Mouse (Mus musculus): ENCODE results near the gene Son. TPM values are rescaled to one million over a fixed set of nuclear protein-coding genes. Genes with fewer than 3 reads are reported as not detected.
A peak's percentile ranks its signal among the peaks of the same experiment; 100 is the strongest.

The Son gene
- 36.9 and 39.0 TPM in 2 replicates for polyA plus RNA-seq (2015; fragmentation: Nextera tagmentation; extraction: Ambion mirVana)

DNA sequence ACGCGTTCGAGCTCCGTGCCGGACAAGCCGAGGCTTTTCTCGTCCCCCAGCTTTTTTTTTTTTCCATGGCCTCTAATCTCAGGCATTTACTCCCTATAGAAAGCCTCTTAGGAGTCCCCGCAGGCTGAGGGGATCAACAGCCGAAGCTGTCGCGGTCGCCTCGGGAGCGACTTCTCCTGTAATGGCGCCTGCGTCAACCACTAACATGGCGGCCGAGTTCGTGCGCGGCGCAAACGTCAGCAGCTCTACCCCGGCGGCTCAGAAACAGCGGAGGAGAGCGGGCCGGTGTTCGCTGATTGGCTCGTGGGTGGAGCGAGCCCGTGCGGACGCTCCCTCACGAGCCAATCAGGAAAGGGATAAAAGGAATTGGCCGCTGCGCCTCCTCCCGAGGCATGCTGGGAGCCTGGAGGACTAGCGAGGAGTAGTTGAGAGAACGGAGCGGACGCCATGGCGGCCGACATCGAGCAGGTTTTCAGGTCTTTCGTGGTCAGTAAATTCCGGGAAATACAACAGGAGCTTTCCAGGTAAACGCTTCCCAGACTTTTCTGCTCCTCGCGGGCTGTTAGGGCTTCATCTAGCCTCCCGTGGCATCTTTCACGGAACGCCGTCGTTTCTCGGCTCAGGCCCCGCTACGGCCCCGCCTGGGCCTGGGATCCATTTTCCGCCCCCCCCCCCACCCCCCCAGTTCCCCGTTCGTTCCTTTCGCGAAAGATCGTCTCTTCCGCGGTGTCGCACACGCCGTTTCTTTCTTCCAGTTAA is at the start of gene Son:
Gene Son (plus strand): TSS at position 46 of the 759 bp plus-strand sequence.
- 0% methylated on average over 68 of the region's 70 CpGs for WGBS (ENCODE audit: insufficient replicate concordance)

GRCm38 (mm10) chr16:91597672-91598010 is 49.7 kb upstream of the Son start, which contains the start of gene Tmem50b:
Tmem50b (minus strand) TSS chr16:91597800.
- Histone ChIP-seq H3K36me3 (ENCODE audit: control insufficient read depth, insufficient read depth) (no peaks in the 10 kb centered on the region), H3K27ac (ENCODE audit: low read length) (0 out of 2 replicates have a peak within 1 kb of the TSS, but pooled peaks have one; percentile 35), H3K4me3 (ENCODE audit: low read depth, low read length) (peak within 1 kb of the TSS; percentile 74), H3K4me2 (ENCODE audit: low read depth, low read length) (peak within 1 kb of the TSS; percentile 97), H3K9ac (ENCODE audit: low read depth, low read length) (peak within 1 kb of the TSS; percentile 74), H3K4me1 (ENCODE audit: control insufficient read depth, low read depth, low read length) (peaks cover 18% of the 10 kb centered on the region), H3K27me3 (ENCODE audit: control insufficient read depth, insufficient read depth, low read depth, low read length) (peaks cover 14% of the 10 kb centered on the region), H3K9me3 (replicated peaks; ENCODE audit: control insufficient read depth, low read length) (no peaks in the 10 kb centered on the region)
- WGBS (ENCODE audit: insufficient replicate concordance), result under 1% methylated on average over 34 of the region's 34 CpGs
- ATAC-seq (ENCODE audit: low read depth), result peak; percentile 98

More for the DNA sequence above, at the start of gene Son:
- Histone ChIP-seq H3K9me3 (replicated peaks; ENCODE audit: control insufficient read depth, low read length) (no peaks in the 10 kb centered on the region), H3K4me2 (ENCODE audit: low read depth, low read length) (peak within 1 kb of the TSS; percentile 99), H3K27me3 (ENCODE audit: control insufficient read depth, insufficient read depth, low read depth, low read length) (no peaks in the 10 kb centered on the region), H3K4me3 (ENCODE audit: low read depth, low read length) (peak within 1 kb of the TSS; percentile 90), H3K9ac (ENCODE audit: low read depth, low read length) (peak within 1 kb of the TSS; percentile 91), H3K4me1 (ENCODE audit: control insufficient read depth, low read depth, low read length) (peaks cover 11% of the 10 kb centered on the region), H3K27ac (ENCODE audit: low read length) (peak within 1 kb of the TSS; percentile 99), H3K36me3 (ENCODE audit: control insufficient read depth, insufficient read depth) (peaks cover 12% of the 10 kb centered on the region)
- ATAC-seq (ENCODE audit: low read depth), result peak; percentile 92

GRCm38 (mm10) chr16:91599242-91599641 is 48.1 kb upstream of the Son start:
- peaks cover 18% of the 10 kb centered on the region for H3K4me1 ChIP-seq (ENCODE audit: control insufficient read depth, low read depth, low read length)
- no peak for ATAC-seq (ENCODE audit: low read depth)
- no peak overlapping the region for H3K4me3 ChIP-seq (ENCODE audit: low read depth, low read length)
- no peak overlapping the region for H3K27ac ChIP-seq (ENCODE audit: low read length)
- H3K36me3 ChIP-seq (ENCODE audit: control insufficient read depth, insufficient read depth), result no peaks in the 10 kb centered on the region
- no peak overlapping the region for H3K9ac ChIP-seq (ENCODE audit: low read depth, low read length)
- H3K9me3 ChIP-seq (replicated peaks; ENCODE audit: control insufficient read depth, low read length), result no peaks in the 10 kb centered on the region
- H3K27me3 ChIP-seq (ENCODE audit: control insufficient read depth, insufficient read depth, low read depth, low read length), result peaks cover 14% of the 10 kb centered on the region
- H3K4me2 ChIP-seq (ENCODE audit: low read depth, low read length), result no peak overlapping the region

DNA sequence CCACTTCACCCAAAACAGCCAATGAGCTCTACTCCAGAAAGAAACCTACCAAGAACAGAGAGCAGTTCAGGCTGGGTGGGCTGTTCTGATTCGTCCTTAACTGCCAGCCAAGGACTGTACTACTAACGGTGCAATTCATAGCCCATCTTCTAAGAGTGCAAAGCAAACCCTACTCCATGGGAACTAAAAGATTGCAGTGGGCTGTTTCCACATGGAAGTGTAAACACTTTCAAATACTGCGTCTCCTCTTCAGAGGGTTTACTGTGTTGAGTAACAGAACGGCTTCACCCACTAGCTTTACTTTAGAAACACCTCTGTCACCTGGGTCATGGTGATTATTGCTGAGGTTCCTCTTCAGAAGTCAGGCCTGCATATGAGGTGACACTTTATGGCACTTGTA is 46.2 kb upstream of the Son start:
- no peak overlapping the region for H3K27ac ChIP-seq (ENCODE audit: low read length)
- 48% methylated on average over 4 of the region's 4 CpGs for WGBS (ENCODE audit: insufficient replicate concordance)

GRCm38 (mm10) chr16:91601693-91602092 is 45.6 kb upstream of the Son start:
- Histone ChIP-seq H3K27me3 (ENCODE audit: control insufficient read depth, insufficient read depth, low read depth, low read length) (peaks cover 14% of the 10 kb centered on the region), H3K4me2 (ENCODE audit: low read depth, low read length) (no peak overlapping the region), H3K4me3 (ENCODE audit: low read depth, low read length) (no peak overlapping the region), H3K4me1 (ENCODE audit: control insufficient read depth, low read depth, low read length) (peaks cover 10% of the 10 kb centered on the region), H3K9me3 (replicated peaks; ENCODE audit: control insufficient read depth, low read length) (no peaks in the 10 kb centered on the region), H3K36me3 (ENCODE audit: control insufficient read depth, insufficient read depth) (no peaks in the 10 kb centered on the region), H3K9ac (ENCODE audit: low read depth, low read length) (no peak overlapping the region), H3K27ac (ENCODE audit: low read length) (no peak overlapping the region)
- 49% methylated on average over 9 of the region's 9 CpGs for WGBS (ENCODE audit: insufficient replicate concordance)
- no peak for ATAC-seq (ENCODE audit: low read depth)

More for the DNA sequence above, 46.2 kb upstream of the Son start:
- ATAC-seq (ENCODE audit: low read depth), result no peak
- Histone ChIP-seq H3K4me2 (ENCODE audit: low read depth, low read length) (no peak overlapping the region), H3K27me3 (ENCODE audit: control insufficient read depth, insufficient read depth, low read depth, low read length) (peaks cover 14% of the 10 kb centered on the region), H3K9me3 (replicated peaks; ENCODE audit: control insufficient read depth, low read length) (no peaks in the 10 kb centered on the region), H3K4me1 (ENCODE audit: control insufficient read depth, low read depth, low read length) (peaks cover 17% of the 10 kb centered on the region), H3K9ac (ENCODE audit: low read depth, low read length) (no peak overlapping the region), H3K36me3 (ENCODE audit: control insufficient read depth, insufficient read depth) (no peaks in the 10 kb centered on the region), H3K4me3 (ENCODE audit: low read depth, low read length) (no peak overlapping the region)

DNA sequence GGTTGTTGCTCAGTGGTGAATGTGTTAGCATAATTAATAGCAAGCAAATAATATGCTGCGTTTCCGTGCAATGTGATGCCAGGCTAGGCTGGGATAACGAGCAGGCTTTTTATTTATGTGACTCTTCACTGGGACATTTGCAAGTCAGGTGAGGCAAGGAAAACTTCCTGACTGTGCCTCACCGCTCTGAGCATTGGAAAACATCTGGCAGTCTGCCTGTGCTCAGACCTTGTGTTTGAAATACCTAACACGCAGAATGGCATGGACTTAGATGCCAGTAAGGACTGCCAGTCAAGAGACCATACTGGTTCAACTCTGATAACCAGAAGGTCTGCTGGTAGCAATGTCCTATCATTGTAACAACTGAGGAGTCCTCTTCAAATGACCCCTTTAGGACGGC is 42.1 kb upstream of the Son start:
- no peak overlapping the region for H3K27ac ChIP-seq (ENCODE audit: low read length)
- H3K9me3 ChIP-seq (replicated peaks; ENCODE audit: control insufficient read depth, low read length), result no peaks in the 10 kb centered on the region
- no peak overlapping the region for H3K4me2 ChIP-seq (ENCODE audit: low read depth, low read length)
- no peak for ATAC-seq (ENCODE audit: low read depth)
- 69% methylated on average over 6 of the region's 6 CpGs for WGBS (ENCODE audit: insufficient replicate concordance)
- H3K4me3 ChIP-seq (ENCODE audit: low read depth, low read length), result no peak overlapping the region
- no peak overlapping the region for H3K9ac ChIP-seq (ENCODE audit: low read depth, low read length)
- no peaks in the 10 kb centered on the region for H3K36me3 ChIP-seq (ENCODE audit: control insufficient read depth, insufficient read depth)
- no peaks in the 10 kb centered on the region for H3K27me3 ChIP-seq (ENCODE audit: control insufficient read depth, insufficient read depth, low read depth, low read length)
- H3K4me1 ChIP-seq (ENCODE audit: control insufficient read depth, low read depth, low read length), result 0 out of 2 replicates have a peak, but pooled peaks cover 2% of the 10 kb centered on the region

DNA sequence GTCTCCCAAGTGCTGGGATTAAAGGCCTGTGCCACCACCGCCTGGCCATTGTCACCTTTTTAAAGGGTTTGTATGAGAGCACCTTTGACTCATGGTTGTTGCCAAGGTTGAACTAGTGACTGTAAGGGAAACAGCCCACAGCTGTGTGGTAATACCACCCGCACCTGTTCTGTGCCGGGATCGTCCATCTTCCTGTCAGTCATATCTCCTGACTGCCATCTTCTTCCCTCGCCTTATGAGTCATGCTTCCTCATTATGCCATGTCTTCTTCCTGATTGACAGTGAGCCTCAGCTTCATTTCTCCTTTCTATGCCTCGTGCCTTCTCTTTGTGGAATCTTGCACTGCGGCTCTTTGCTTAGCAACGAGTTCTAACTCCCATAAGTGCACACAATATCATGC is 40.3 kb upstream of the Son start:
- Histone ChIP-seq H3K36me3 (ENCODE audit: control insufficient read depth, insufficient read depth) (no peaks in the 10 kb centered on the region), H3K4me3 (ENCODE audit: low read depth, low read length) (no peak overlapping the region), H3K4me2 (ENCODE audit: low read depth, low read length) (no peak overlapping the region), H3K27ac (ENCODE audit: low read length) (no peak overlapping the region), H3K9ac (ENCODE audit: low read depth, low read length) (no peak overlapping the region), H3K27me3 (ENCODE audit: control insufficient read depth, insufficient read depth, low read depth, low read length) (no peaks in the 10 kb centered on the region), H3K4me1 (ENCODE audit: control insufficient read depth, low read depth, low read length) (no peaks in the 10 kb centered on the region), H3K9me3 (replicated peaks; ENCODE audit: control insufficient read depth, low read length) (no peaks in the 10 kb centered on the region)
- no peak for ATAC-seq (ENCODE audit: low read depth)
- 44% methylated on average over 8 of the region's 8 CpGs for WGBS (ENCODE audit: insufficient replicate concordance)

GRCm38 (mm10) chr16:91609501-91610245 is 37.6 kb upstream of the Son start:
- Histone ChIP-seq H3K9ac (ENCODE audit: low read depth, low read length) (no peak overlapping the region), H3K27ac (ENCODE audit: low read length) (no peak overlapping the region), H3K9me3 (replicated peaks; ENCODE audit: control insufficient read depth, low read length) (no peaks in the 10 kb centered on the region), H3K4me1 (ENCODE audit: control insufficient read depth, low read depth, low read length) (no peaks in the 10 kb centered on the region), H3K36me3 (ENCODE audit: control insufficient read depth, insufficient read depth) (no peaks in the 10 kb centered on the region), H3K4me2 (ENCODE audit: low read depth, low read length) (no peak overlapping the region), H3K27me3 (ENCODE audit: control insufficient read depth, insufficient read depth, low read depth, low read length) (no peaks in the 10 kb centered on the region), H3K4me3 (ENCODE audit: low read depth, low read length) (no peak overlapping the region)
- ATAC-seq (ENCODE audit: low read depth), result no peak
- WGBS (ENCODE audit: insufficient replicate concordance), result 59% methylated on average over 9 of the region's 9 CpGs

DNA sequence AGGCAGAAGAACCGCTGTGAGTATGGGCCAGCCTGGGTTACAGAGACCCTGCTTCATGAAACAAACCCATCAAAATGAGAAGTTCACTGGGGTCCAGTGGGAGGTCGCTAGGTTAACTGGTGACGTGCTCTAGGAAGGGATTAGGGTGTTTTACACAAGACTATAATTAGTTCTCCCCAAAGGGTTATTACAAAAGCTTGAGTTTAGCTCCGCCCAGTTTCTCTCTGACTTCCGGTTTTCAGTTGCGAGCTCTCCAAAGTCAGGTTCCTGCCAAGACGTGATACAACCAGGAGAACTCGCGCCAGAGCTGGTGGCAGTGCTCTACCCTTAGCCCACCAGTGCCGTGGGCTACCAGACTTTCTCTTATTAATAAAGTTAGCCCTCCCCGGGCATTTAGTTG is 36.1 kb upstream of the Son start:
- Histone ChIP-seq H3K9me3 (replicated peaks; ENCODE audit: control insufficient read depth, low read length) (no peaks in the 10 kb centered on the region), H3K4me1 (ENCODE audit: control insufficient read depth, low read depth, low read length) (no peaks in the 10 kb centered on the region), H3K9ac (ENCODE audit: low read depth, low read length) (no peak overlapping the region), H3K4me3 (ENCODE audit: low read depth, low read length) (no peak overlapping the region), H3K27me3 (ENCODE audit: control insufficient read depth, insufficient read depth, low read depth, low read length) (no peaks in the 10 kb centered on the region), H3K4me2 (ENCODE audit: low read depth, low read length) (no peak overlapping the region), H3K27ac (ENCODE audit: low read length) (no peak overlapping the region), H3K36me3 (ENCODE audit: control insufficient read depth, insufficient read depth) (no peaks in the 10 kb centered on the region)
- 50% methylated on average over 11 of the region's 11 CpGs for WGBS (ENCODE audit: insufficient replicate concordance)
- no peak for ATAC-seq (ENCODE audit: low read depth)
